Mouse (Mus musculus) lung, postnatal 25 days (tissue): Measurements from ENCODE around the gene Pir.

ENCODE experiments used
- DNase-seq: peaks from one replicate; pipeline ENCODE4 v3.0.0; 2022; ENCODE audit warnings: low spot score

The Pir gene

DNA sequence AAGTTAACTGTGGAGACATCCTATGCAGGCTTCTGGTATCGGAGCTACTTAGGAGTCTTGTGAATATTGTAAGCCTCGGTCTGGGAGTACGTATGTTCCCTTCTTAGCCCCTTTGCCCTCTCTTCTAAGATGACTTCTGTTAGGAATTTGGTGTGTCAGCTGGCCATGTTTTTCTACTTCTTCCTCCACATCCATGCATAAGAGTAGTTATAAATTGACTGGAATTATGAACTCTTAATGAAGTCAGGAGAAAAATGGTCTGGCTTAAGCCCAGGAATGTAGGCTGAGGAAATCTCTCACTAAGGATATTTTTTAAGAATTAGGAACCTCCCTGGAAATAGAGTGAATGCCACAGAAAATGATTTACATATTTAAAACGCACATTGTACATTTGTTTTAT lies 69.4 kb downstream of the Pir start:
- no peak for DNase-seq

DNA sequence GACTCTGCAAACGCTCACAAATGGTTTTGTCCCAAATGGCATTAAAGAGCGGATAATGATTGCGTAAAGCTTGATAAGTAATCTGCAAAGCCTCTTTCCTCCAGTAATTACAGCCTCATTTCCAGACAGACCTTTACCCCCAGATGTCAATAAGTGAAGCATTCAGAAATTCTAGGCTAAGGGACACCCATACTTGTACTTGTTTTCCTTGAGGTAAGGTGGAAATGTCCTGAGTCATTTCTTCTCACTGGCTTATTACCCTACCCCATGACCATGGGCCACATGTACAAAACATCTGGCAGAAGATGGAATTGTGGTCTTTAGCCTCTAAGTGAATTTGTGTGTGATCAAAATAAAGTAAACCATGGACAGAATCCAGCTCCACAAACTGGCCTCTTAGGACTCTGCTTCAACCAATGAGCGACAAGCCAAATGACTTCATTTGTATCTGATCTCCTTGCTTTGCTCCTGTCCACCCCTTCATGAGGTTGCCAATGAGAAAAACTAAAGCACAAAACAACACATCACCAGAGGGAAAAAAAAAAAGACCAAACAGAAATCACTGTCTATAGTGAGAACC lies 76.3 kb downstream of the Pir start:
- no peak for DNase-seq

DNA sequence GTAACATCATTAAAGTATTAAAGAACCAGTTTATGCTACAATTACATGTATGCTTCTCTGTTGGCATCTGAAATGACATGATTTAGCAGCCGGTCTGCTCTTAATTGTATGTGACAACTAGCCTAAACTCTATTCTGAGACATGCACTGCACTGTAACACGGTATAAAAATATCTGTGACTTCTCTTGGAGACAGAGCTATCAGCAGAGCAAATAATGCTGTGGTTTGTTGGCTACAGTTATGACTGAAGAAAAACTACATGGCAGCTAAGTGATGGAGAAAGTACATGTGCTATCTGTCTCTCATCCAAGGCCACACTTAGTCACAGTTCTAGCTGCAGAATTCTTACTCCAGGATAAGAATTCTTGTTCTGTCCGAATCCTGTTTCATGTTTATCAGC lies 79.8 kb downstream of the Pir start:
- no peak for DNase-seq

DNA sequence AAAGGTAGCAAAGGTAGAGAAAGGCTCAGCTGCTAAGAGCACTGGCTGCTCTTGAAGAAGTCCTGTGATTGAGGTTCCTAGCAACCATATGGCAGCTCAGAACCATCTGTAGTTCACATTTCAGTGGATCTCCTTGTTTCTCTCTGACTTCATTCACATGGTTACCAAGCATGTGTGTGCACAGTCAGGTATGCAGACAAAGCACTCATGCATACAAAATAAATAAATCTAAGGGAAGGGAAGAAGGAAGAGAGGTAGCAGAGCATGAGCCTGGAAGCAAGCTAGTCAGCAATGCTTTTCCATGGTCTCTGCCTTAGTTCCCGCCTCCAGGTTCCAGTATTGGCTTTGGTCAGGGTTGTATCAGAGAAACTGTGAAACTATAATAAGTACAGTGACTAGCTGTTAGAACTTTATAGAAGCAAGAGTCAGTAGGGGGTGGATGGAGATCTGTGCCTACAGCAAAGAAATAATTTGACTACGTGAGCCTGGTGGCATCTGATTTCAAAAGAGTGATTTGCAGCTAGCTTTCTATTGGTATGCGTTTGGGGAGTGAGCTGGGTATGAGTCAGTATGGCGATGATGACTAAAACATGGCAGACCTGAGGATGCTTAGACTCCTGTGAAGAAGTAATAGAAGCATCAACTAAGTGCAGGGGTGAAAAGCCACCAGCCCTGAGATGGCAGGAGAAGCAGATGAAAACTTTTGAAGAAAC lies 96.1 kb downstream of the Pir start:
- no peak for DNase-seq

DNA sequence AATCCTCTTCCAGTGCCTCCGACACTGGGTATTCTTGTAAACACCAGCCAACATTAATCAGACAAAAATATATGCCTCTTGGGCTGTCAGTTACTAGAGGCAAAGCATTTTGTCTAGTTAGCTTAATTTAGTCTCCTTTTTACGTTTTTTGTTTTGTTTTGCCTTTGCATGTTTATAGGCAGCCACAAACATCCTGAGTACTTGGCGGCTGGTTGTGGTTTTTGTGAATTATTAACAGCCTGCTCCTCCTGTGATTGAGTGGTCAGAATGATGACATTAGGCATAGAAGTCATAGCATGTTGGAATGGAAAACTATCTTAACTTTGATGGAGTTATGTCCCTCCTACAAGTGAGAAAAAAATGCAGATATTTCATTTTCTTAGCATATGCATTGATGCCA lies 101.4 kb downstream of the Pir start:
- no peak for DNase-seq

DNA sequence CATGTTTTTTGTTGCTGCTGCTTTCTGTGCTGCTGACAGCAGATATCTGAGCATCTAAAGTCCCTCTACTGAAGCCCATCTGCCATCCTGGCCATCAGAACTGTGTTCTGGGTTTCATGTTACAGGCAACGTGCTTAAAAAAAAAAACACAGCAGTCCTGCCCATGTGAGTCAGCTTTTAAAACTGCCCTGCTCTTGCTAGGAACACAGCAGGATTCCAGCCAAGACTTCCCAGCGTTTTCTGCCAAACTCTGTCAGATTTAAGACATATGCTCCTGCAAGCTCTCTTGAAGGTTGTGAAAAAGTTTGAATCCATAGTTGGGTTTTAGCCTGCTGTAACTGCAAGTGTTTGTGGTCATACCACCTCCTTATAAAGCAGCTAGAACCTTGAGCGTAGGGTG lies 103.9 kb downstream of the Pir start, which contains the start of gene Vegfd:
TSS of gene Vegfd (plus strand) at position 298 of the 400 bp plus-strand sequence.
- peak; percentile 32 for DNase-seq

DNA sequence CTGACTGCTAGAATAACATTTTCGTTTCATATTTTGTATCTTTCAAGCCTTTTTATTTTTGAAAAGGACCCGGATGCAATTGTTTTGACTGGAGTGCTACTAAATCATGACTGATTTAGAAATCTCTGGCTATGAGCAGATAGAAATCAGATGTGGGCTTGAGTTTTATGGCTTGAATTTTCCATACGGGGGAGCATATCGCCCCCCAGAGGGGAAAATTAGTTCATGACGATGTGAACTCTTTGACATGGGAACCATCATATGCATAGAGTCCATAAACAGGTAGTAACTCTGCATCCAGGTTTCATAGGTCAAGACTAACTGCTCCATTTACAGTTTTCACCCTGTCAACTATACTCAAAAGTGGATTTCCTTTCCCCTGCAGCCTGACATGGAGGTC lies 105.4 kb downstream of the Pir start:
- DNase-seq = no peak

DNA sequence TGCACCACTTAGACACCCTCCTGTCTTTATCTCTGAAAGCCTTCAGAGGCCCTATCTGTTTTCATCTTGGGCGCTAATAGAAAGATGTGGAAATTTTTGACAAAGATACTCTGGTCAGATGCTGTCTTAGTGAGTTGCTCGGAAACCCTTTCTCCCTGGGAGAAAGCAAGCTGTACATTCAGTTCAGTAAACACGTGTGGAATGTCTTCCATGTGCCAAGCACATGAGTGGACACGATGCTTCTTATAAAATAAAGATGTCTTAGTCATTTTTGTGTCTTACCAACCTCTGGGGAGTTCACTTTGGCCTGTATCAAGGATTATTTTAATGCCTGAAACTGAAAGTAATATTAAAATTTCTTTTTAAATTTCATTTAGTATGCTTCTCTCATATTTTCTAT lies 110.5 kb downstream of the Pir start:
- DNase-seq = no peak

DNA sequence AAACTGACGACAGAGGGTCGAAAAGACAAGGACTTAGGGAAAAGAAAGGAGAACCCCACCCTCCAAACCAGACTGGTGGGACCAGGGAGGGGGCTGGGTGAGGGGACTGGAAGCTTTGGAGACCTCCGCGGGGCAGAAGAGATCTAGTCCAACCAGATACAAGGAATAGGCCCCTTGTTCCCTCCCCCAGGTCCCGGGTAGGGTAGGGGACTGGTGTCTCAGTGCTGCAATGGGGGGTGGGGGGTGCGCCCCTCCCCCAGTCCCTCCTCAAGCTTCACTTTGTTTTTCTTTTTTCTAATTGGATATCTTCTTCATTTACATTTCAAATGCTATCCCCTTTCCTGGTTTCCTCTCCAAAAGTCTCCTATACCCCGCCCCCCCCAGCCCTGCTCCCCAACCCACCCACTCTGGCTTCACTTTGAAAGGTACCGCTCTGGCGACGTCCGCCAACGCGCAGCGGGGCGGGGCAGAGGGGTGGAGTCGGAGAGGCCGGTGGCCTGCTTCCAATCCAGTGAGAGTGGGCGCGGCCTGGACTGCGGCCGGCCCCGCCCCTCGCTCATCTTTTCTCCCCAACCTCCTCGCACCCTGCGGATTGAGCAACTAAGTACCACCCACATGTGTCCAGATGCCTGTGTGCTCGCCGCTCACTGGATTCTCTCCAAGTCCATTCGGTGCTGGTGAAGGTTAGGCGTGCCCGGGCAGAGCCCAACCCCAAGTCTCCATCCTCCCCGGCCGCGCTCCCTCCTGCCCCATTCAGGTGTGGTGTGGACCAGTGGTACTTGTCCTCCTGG lies 112.6 kb downstream of the Pir start:
- DNase-seq = peak; percentile 78

DNA sequence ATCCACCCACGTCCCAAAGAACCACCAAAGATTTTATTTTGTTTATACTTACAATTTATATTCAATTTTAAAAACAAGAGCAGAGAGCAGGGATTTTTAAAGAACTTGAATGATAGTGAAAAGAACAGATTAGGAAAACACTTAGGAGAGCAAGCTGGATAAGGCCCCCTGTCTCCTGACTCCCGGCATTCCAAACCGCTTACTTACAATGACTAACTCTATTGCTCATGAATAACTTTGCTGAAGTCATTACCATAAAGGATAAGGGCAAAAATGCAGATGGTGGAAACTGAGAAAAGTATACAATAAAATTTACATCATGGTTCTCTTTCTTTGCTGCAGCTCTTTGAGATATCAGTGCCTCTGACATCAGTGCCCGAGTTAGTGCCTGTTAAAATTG lies 124.9 kb downstream of the Pir start:
- no peak for DNase-seq

DNA sequence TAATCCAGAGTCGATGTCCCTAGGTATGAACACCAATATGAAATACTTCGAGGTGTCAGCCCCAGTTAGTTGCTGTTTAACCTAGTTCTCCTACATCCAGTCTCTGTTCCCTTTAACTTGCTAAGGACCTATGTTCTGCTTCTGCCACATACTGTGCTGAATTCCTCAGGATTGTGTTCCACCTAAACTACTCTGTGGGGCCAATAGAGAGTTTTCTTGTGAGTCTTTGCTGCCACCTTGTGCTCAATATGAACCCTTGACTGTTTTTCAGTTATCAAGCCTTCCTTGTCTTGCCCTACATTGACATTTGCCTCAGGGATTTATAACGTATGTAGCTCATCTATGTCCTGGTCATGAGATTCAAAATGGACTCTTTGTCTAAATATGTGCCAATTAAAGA lies 129.3 kb downstream of the Pir start:
- no peak for DNase-seq

DNA sequence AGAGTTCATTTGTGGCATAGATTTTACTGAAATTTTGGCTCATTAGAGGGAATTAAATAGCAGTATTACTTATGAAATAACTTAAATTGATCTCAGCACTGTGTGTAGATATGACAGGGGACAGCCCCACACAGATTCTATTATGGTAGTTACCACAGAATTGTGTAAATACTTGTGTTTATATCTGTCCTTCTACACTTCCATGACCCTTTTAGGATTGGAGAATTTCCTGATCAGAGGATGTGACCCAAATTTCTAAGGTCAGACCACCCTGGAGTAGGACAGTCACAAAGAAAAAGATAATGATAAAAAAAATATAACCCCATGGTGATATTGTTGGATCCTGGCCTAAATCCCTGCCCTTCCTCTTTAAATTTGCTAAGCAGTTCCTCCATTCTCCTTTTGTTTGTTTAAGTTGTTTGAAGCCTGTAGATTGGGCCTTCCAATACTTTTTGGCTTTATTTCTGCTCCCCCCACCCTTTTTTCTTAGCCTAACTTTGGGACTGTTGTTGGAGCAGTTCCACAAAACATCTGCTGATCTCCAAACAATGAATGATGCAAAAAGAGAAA lies 136.0 kb downstream of the Pir start:
- DNase-seq = no peak

DNA sequence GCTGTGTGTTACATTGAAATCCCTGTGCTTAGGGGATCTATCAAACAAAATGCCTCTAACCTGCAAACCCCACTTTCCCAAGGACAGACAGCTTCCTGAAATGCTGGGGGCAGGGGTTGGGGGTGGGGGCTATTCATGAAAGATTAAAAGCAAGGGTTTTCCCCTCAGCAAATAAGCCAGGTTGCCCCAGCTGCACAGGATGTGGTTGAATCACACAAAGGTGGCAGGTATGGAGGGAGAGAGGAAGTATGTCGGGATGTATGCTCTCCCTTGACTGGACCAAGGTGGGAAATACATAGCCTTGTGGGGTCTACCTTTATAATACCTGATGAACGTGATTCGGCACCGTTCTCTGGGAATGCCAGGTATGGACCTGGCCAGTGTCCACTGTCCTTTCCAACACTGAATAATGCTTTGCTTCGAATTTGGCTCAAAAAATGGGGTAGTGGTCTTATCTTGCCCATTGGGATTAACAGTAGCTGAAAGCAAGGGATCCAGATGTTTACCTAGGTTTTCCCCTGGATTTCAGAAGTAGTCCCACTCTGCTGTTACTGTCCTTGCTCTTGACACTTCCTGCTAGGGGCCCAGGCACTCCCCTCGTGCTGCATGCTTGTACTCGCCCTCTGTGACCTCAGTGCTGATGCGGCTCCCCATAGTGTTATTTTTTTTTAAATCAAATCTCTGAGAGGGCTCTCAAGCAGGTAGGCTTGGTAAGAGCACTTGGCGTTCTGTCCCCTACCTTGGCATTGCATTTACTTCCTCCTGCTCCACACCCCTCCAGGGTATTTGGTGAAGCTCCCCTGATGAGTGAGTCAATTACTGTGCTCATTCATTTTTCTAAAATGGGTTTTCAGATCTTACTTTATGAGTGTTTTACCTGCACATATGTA lies 137.2 kb downstream of the Pir start:
- DNase-seq = no peak

DNA sequence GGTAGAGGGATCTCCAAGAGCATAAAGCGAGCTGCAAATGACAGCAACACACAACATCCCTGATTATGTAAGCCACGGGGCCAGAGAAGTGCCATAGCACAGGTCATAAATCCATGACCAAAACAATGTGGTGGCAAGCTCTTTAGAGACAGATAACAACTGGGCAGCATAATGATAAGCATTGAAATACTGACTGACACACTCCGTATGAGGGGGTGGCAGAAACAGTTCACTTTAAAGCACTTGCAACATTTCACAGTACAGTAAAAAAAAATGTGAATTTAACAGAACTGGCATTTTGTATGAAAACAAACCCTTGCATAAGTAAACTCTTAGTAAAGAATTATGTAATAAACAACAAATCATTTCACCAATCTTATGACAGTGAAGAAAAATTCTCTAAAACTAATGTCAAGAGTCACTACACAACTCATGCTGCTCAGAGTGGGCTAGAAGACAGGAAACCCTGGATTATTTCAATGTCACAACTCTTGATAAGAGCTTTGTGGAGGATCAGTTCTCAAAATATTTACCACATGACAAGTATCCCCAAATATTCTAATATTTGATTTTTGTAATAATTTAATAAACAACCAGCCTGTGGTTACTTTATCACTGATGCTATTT lies 139.2 kb downstream of the Pir start:
- DNase-seq = no peak

DNA sequence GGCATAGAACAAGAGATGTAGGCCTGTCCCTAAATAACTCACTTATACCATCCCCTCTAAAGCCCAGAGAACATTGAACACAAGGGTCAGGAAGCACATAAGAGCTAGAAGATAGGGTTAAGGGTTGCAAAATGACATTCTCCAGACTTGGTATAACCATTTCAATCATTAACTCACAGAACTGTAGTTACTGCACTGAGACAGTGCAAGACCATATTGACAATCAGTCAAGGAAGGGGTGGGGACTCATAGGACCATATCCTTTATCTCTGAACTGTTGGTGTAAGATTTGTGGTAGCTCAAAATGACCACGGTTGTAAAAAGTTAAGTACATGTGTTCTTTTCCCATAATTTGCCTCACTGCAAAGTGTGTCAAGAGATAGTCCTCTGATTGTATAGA lies 141.4 kb downstream of the Pir start:
- DNase-seq = no peak

DNA sequence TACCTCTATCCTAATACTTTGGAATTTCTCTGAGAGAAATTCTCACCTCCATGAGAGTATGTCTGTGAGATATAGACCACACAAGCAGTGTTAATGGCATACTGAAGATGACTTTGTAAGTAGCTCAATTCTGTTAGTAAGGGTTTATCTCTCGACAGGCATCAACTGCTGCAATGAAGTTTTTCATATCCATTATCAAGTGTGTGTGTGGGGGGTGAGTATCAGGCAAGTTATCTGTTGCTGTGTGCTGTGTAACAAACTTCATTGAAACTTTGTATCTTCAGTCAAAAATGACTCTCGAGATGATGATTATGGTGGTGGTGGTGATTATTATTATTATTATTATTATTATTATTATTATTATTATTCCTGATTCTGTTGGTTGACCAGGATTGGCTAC lies 147.6 kb downstream of the Pir start:
- DNase-seq = no peak

DNA sequence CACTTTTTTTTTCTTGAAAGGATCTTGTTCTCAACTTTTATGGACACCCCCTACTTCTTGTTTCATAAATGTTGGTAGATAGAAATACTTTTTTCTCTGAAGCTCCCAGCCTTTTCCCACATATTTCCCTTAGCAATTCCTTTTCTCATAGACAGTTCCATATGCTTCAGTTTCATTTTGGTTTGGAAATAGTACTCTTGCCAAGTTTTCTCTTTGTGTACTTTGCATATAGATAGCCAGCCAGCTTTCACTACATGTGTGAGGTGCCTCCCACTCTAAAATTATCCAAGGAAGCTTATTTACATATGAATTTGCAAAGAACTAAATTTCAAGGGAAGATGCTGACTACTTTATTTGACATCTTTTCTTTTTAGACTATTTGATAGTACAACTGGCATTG lies 148.8 kb downstream of the Pir start:
- no peak for DNase-seq

DNA sequence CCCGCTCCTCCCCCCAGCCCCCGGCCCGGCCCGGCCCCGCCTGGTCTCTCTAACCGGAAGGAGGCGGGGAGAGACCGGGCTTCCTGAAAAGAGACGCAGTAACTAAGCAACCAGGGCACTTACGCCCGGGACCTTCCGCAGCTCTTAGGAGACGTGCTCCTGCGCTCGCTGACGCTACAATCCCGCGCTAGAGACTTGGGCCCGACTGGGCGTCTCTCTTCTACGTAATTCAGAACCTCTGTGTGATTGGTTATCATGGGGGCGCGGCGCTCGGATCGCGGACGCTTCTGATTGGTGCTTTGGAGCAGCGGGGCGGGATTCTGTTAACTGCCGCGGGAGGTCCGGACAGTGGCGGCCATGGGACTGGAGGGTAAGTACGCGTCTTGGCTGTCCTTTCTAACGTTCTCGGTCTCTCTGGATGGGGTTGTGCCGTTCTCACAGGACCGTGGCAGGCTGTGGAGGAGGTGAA lies 150.3 kb downstream of the Pir start, which contains the start of gene Piga:
TSS of gene Piga (plus strand) at position 317 of the 469 bp plus-strand sequence.
- peak; percentile 95 for DNase-seq

DNA sequence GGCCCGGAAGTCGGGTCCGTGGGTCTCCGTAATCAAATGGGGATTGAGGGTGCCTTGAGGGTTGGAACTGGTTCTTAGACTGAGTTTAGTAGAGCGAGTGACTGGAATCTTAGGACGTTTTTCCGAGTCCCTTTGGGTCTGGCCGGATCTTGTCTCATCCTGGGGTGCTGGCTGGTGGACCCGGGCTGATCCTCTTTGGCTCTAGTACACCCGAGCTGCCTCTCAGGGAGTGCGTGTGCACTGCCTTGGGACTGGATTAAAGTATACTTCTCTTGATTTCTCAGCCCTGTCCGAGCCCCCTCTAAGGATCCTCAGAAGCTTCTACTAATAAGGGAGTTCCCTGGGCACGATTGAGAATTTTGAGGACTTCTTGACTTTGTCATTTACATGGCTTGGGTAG lies 150.8 kb downstream of the Pir start:
- no peak for DNase-seq

DNA sequence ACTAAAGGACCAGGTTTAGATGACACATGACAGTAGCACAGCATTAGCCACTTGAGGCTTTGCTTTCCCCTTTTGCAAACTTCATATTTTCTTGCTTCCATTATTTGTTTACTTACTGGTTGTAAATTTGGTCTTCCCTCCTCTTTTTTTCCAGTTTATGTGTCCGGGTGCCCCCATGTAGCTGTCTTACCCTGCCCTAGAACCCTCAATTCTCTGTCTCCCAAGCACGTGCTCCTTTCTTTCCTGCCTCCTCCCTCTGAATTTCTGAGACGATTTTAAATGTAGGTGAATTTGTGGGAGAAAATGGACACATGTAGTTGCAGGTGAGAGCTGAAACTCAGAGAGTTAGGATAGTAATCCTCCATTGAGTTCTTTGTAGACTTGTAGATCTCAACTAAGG lies 151.3 kb downstream of the Pir start:
- no peak for DNase-seq
